Mouse (Mus musculus): ENCODE results near the gene Olfr733.

Gene Olfr733

DNA sequence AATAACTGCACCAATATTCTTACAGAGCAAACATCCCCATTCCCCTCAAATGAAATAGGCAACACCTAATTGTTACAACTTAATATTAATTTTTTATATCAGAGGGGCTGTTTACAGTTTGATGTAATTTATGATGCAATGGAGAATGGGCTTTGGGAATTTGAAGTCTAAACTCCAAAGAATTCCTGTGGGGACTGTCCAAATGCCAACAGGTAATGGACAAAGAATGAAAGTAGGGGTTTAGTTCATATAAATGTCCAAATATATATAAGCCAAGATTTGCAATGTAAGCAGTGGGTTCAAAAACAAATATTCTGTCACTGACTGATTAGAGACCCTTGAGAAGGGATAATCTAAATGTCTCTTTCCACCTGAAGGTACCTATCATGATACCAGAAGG is at the start of gene Olfr733:
Gene Olfr733 (minus strand): TSS at position 101 of the 400 bp plus-strand sequence.
- DNase-seq: no peak

DNA sequence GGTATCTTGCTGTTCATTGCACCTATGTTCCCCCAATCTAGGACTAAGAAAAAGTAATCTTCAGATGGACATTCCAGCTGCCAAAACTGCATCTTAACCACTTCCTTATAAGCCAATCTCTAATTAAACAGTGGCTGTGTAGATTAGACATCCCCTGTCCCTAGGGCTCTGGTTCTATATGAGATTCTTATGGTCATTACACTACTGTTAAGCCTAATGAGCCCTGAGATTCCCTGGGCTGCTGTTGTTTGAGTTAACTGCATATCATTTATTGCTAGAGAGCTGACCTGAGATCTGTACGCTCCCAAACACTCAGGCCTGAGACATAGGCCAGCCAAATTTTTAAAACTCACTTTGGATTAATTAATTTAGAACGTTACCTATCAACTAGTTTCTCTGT is 47.5 kb upstream of the Olfr733 start, which contains the start of gene Olfr735:
Gene Olfr735 (minus strand): TSS at position 77 of the 400 bp plus-strand sequence.
- DNase-seq: no peak

DNA sequence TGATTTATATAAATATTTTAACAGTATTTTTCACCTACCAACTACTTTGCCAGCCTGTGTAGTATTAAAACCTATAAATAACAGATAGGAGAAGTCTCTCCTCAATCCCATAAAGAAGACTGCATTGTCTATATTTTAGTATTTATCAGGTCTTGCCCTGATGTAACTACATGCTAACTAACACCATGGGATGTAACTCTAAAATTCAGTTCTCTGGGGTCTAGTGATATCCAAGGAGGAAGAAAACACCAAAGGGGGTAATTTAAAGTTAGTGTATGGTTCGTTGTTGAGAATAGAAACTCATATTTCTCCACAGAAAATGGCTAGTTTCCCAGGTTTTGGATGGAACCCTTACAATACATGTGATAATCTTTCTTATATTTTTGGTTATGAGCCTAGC is 25.3 kb upstream of the Olfr733 start, which contains the start of gene Olfr734:
Gene Olfr734 (minus strand): TSS at position 101 of the 400 bp plus-strand sequence.
- no peak for DNase-seq

DNA sequence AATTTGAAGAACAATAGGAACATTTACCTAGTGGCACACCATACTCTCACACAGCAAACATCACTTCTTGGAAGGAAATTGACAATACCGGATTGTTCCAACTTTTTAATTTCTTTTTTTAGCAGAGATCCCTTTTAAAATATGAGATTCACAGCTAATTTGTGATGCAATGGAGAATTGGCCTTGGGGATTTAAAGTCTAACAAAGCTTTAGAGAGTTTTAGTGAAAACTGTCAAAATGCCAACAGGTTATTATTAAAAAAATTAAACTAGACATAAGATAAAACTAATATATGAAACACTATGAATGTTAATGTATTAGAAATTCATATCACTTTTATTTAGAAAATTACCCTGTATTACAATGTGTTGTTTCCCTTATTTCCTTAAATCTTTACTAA is 17.2 kb downstream of the Olfr733 start, which contains the start of gene Olfr732:
Gene Olfr732 (minus strand): TSS at position 101 of the 400 bp plus-strand sequence.
- DNase-seq: no peak
